Mouse (Mus musculus) neural tube, embryonic 15.5 days (tissue): Measurements from ENCODE around the gene Tacc3. TPM values are rescaled to one million over a fixed set of nuclear protein-coding genes. Genes with fewer than 3 reads are reported as not detected.

Experiments
- ATAC-seq: fragments of 200-750 bp; cut with Nextera tagmentation; 2 replicates; pipeline ENCODE4 v1.8.0; 2017; ENCODE audit warnings: mild to moderate bottlenecking, moderate TSS enrichment, moderate library complexity; ENCODE audit not compliant: low FRiP score
- H3K27ac ChIP-seq: fragments of 300-500 bp; sonication (generic); replicated peaks from 2 replicates; pipeline ENCODE4 v1.5.1; 2015; ENCODE audit warnings: mild to moderate bottlenecking, inconsistent platforms
- H3K27me3 ChIP-seq: fragments of 300-500 bp; sonication (generic); replicated peaks from 2 replicates; pipeline ENCODE4 v1.6.1; 2015; ENCODE audit warnings: inconsistent platforms
- H3K36me3 ChIP-seq: fragments of 300-500 bp; sonication (generic); 2 replicates; pipeline ENCODE4 v1.6.1; 2015; ENCODE audit warnings: inconsistent platforms
- H3K4me1 ChIP-seq: fragments of 300-500 bp; sonication (generic); 2 replicates; pipeline ENCODE4 v1.6.1; 2015; ENCODE audit warnings: inconsistent platforms
- H3K4me2 ChIP-seq: fragments of 300-500 bp; sonication (generic); 2 replicates; pipeline ENCODE4 v1.6.1; 2015; ENCODE audit warnings: inconsistent platforms, mild to moderate bottlenecking, moderate library complexity
- H3K4me3 ChIP-seq: fragments of 300-500 bp; sonication (generic); replicated peaks from 2 replicates; pipeline ENCODE4 v1.5.1; 2015; ENCODE audit warnings: mild to moderate bottlenecking, inconsistent platforms
- H3K9ac ChIP-seq: fragments of 300-500 bp; sonication (generic); replicated peaks from 2 replicates; pipeline ENCODE4 v1.6.1; 2015; ENCODE audit warnings: mild to moderate bottlenecking, inconsistent platforms
- H3K9me3 ChIP-seq: fragments of 300-500 bp; sonication (generic); replicated peaks from 2 replicates; pipeline ENCODE4 v1.6.1; 2016; ENCODE audit warnings: inconsistent platforms
- WGBS: fragments of 180-500 bp; shearing (Covaris S2); methylation state at CpG from one replicate; pipeline ENCODE4 v1.1.7; 2015; ENCODE audit warnings: mixed read lengths; 5-methylcytosine and 5-hydroxymethylcytosine counted together
- polyA plus RNA-seq: library from polyadenylated mRNA; unstranded; fragments of >200 nt; fragmentation: Nextera tagmentation; extraction: Ambion mirVana; gene quantifications from 2 replicates; pipeline ENCODE4 v1.2.1, GENCODE M21; 2015

Gene Tacc3
- polyA plus RNA-seq, 1 experiment from 2014 or later = 27.5 TPM

- no peak for ATAC-seq
- 64% methylated on average over 5 of the region's 5 CpGs for WGBS
- H3K4me1 ChIP-seq = peaks cover 66% of the 10 kb centered on the region
- H3K4me3 ChIP-seq = no peak overlapping the region
- peaks cover 28% of the 10 kb centered on the region for H3K27me3 ChIP-seq
- H3K4me2 ChIP-seq = no peak overlapping the region
- H3K27ac ChIP-seq = no peak overlapping the region
- no peaks in the 10 kb centered on the region for H3K9me3 ChIP-seq
- H3K9ac ChIP-seq = no peak overlapping the region
- H3K36me3 ChIP-seq = no peaks in the 10 kb centered on the region
Observed at GRCm38 (mm10) chr5:33696430-33696829, 38.5 kb downstream of the Tacc3 start.

GRCm38 (mm10) chr5:33697534-33697933, 39.6 kb downstream of the Tacc3 start:
- Histone ChIP-seq H3K27ac (peak overlapping the region; percentile 52), H3K9ac (no peak overlapping the region), H3K4me3 (no peak overlapping the region), H3K4me1 (peaks cover 59% of the 10 kb centered on the region), H3K9me3 (no peaks in the 10 kb centered on the region), H3K36me3 (no peaks in the 10 kb centered on the region), H3K4me2 (no peak overlapping the region), H3K27me3 (peaks cover 24% of the 10 kb centered on the region)
- WGBS = 33% methylated on average over 1 of the region's 1 CpGs
- ATAC-seq = no peak

- WGBS = 22% methylated on average over 12 of the region's 13 CpGs
- H3K4me2 ChIP-seq = no peak overlapping the region
- H3K4me3 ChIP-seq = no peak overlapping the region
- peaks cover 56% of the 10 kb centered on the region for H3K4me1 ChIP-seq
- peak; percentile 42 for ATAC-seq
- H3K27me3 ChIP-seq = peaks cover 22% of the 10 kb centered on the region
- no peaks in the 10 kb centered on the region for H3K9me3 ChIP-seq
- H3K9ac ChIP-seq = no peak overlapping the region
- H3K36me3 ChIP-seq = no peaks in the 10 kb centered on the region
- peak overlapping the region; percentile 56 for H3K27ac ChIP-seq
Observed at GRCm38 (mm10) chr5:33697947-33698512, 40.1 kb downstream of the Tacc3 start.

GRCm38 (mm10) chr5:33698669-33699068, 40.7 kb downstream of the Tacc3 start:
- ATAC-seq = no peak
- Histone ChIP-seq H3K4me2 (no peak overlapping the region), H3K27ac (peak overlapping the region; percentile 56; the same call in 1 of the 2 replicates), H3K4me1 (peaks cover 56% of the 10 kb centered on the region), H3K27me3 (peaks cover 18% of the 10 kb centered on the region), H3K9ac (no peak overlapping the region), H3K4me3 (no peak overlapping the region), H3K9me3 (no peaks in the 10 kb centered on the region), H3K36me3 (no peaks in the 10 kb centered on the region)
- WGBS = 83% methylated on average over 5 of the region's 5 CpGs

GRCm38 (mm10) chr5:33700010-33700409, 42.1 kb downstream of the Tacc3 start:
- WGBS = 62% methylated on average over 13 of the region's 13 CpGs
- no peak overlapping the region for H3K9ac ChIP-seq
- H3K27me3 ChIP-seq = peaks cover 9% of the 10 kb centered on the region
- H3K36me3 ChIP-seq = no peaks in the 10 kb centered on the region
- peaks cover 55% of the 10 kb centered on the region for H3K4me1 ChIP-seq
- no peak overlapping the region for H3K4me3 ChIP-seq
- H3K27ac ChIP-seq = no peak overlapping the region
- H3K9me3 ChIP-seq = no peaks in the 10 kb centered on the region
- no peak overlapping the region for H3K4me2 ChIP-seq
- ATAC-seq = no peak

- Histone ChIP-seq H3K4me3 (no peak overlapping the region), H3K27me3 (no peaks in the 10 kb centered on the region; the same call in 1 of the 2 replicates), H3K9me3 (no peaks in the 10 kb centered on the region), H3K4me2 (no peak overlapping the region), H3K9ac (no peak overlapping the region), H3K27ac (0 out of 2 replicates have a peak overlapping the region, but pooled peaks have one; percentile 5), H3K36me3 (no peaks in the 10 kb centered on the region), H3K4me1 (peaks cover 46% of the 10 kb centered on the region)
- no peak for ATAC-seq
- 84% methylated on average over 11 of the region's 11 CpGs for WGBS
Observed at GRCm38 (mm10) chr5:33701832-33702231, 43.9 kb downstream of the Tacc3 start.

- Histone ChIP-seq H3K4me1 (peaks cover 31% of the 10 kb centered on the region), H3K9me3 (no peaks in the 10 kb centered on the region), H3K4me3 (no peak overlapping the region), H3K27me3 (no peaks in the 10 kb centered on the region; the same call in 1 of the 2 replicates), H3K4me2 (no peak overlapping the region), H3K27ac (peak overlapping the region; percentile 74), H3K9ac (no peak overlapping the region), H3K36me3 (no peaks in the 10 kb centered on the region)
- peak; percentile 36; the same call in 1 of the 2 replicates for ATAC-seq
- WGBS = 17% methylated on average over 8 of the region's 8 CpGs
Observed at GRCm38 (mm10) chr5:33703999-33704398, 46.1 kb downstream of the Tacc3 start.

- WGBS = 3% methylated on average over 11 of the region's 11 CpGs
- H3K4me3 ChIP-seq = no peak overlapping the region
- H3K9ac ChIP-seq = no peak overlapping the region
- H3K9me3 ChIP-seq = no peaks in the 10 kb centered on the region
- no peaks in the 10 kb centered on the region for H3K36me3 ChIP-seq
- H3K4me2 ChIP-seq = no peak overlapping the region
- peak overlapping the region; percentile 74 for H3K27ac ChIP-seq
- H3K4me1 ChIP-seq = peaks cover 26% of the 10 kb centered on the region
- ATAC-seq = peak; percentile 82
- no peaks in the 10 kb centered on the region; the same call in 1 of the 2 replicates for H3K27me3 ChIP-seq
Observed at GRCm38 (mm10) chr5:33704945-33705611, 47.1 kb downstream of the Tacc3 start.

GRCm38 (mm10) chr5:33705612-33706349, 47.9 kb downstream of the Tacc3 start:
- WGBS = 22% methylated on average over 9 of the region's 9 CpGs
- Histone ChIP-seq H3K4me2 (no peak overlapping the region), H3K9ac (no peak overlapping the region), H3K27ac (peak overlapping the region; percentile 73), H3K4me1 (peaks cover 21% of the 10 kb centered on the region), H3K4me3 (no peak overlapping the region), H3K9me3 (no peaks in the 10 kb centered on the region), H3K27me3 (no peaks in the 10 kb centered on the region; the same call in 1 of the 2 replicates), H3K36me3 (no peaks in the 10 kb centered on the region)
- 0 out of 2 replicates have a peak, but pooled peaks have one; percentile 8 for ATAC-seq

- Histone ChIP-seq H3K4me3 (no peak overlapping the region), H3K27me3 (no peaks in the 10 kb centered on the region; the same call in 1 of the 2 replicates), H3K36me3 (no peaks in the 10 kb centered on the region), H3K4me2 (no peak overlapping the region), H3K4me1 (peaks cover 21% of the 10 kb centered on the region), H3K9ac (no peak overlapping the region), H3K27ac (peak overlapping the region; percentile 73), H3K9me3 (no peaks in the 10 kb centered on the region)
- 95% methylated on average over 1 of the region's 1 CpGs for whole genome bisulfite sequencing
- ATAC-seq = no peak
Observed at GRCm38 (mm10) chr5:33706350-33706629, 48.4 kb downstream of the Tacc3 start.

GRCm38 (mm10) chr5:33707163-33707562, 49.2 kb downstream of the Tacc3 start:
- Histone ChIP-seq H3K27me3 (no peaks in the 10 kb centered on the region), H3K4me1 (peaks cover 21% of the 10 kb centered on the region), H3K4me2 (no peak overlapping the region), H3K36me3 (no peaks in the 10 kb centered on the region), H3K9me3 (no peaks in the 10 kb centered on the region), H3K4me3 (no peak overlapping the region), H3K9ac (no peak overlapping the region), H3K27ac (no peak overlapping the region)
- no peak for ATAC-seq
- WGBS = 69% methylated on average over 4 of the region's 4 CpGs

- H3K27me3 ChIP-seq = no peaks in the 10 kb centered on the region
- no peaks in the 10 kb centered on the region for H3K36me3 ChIP-seq
- ATAC-seq = no peak
- H3K4me2 ChIP-seq = no peak overlapping the region
- H3K27ac ChIP-seq = no peak overlapping the region
- no peaks in the 10 kb centered on the region for H3K9me3 ChIP-seq
- no peak overlapping the region for H3K4me3 ChIP-seq
- H3K9ac ChIP-seq = no peak overlapping the region
- WGBS = 64% methylated on average over 2 of the region's 2 CpGs
- peaks cover 18% of the 10 kb centered on the region for H3K4me1 ChIP-seq
Observed at GRCm38 (mm10) chr5:33709037-33709436, 51.1 kb downstream of the Tacc3 start.
